Mouse (Mus musculus): ENCODE measurements at regions not wholly inside any gene's neighbourhood (a gene's known extent, or its start where the extent isn't known, plus 50 kb on each side); places are given as distances from the start of the nearest gene placed in this dataset.

GRCm38 (mm10) chr2:103143985-103144384 lies 70.5 kb downstream of the Apip start:
- WGBS: 28% methylated on average over 4 of the region's 4 CpGs
- no peak for DNase-seq (ENCODE audit: low read depth, low spot score)

- peak; percentile 94 for DNase-seq (ENCODE audit: low read depth, low spot score)
- 32% methylated on average over 7 of the region's 7 CpGs for WGBS
These were observed 70.9 kb downstream of the Apip start for GRCm38 (mm10) chr2:103144420-103144819.

- DNase-seq (ENCODE audit: low read depth, low spot score): no peak
- 19% methylated on average over 3 of the region's 3 CpGs for WGBS
These were observed 71.6 kb downstream of the Apip start for GRCm38 (mm10) chr2:103145058-103145457.

GRCm38 (mm10) chr2:103146132-103146531 lies 72.7 kb downstream of the Apip start:
- DNase-seq (ENCODE audit: low read depth, low spot score): no peak
- WGBS: 87% methylated on average over 7 of the region's 7 CpGs

GRCm38 (mm10) chr2:103153261-103153660 lies 79.8 kb downstream of the Apip start:
- no peak for DNase-seq (ENCODE audit: low read depth, low spot score)
- WGBS: 100% methylated on average over 1 of the region's 1 CpGs

GRCm38 (mm10) chr2:103167741-103168140 lies 94.3 kb downstream of the Apip start:
- whole genome bisulfite sequencing: 61% methylated on average over 2 of the region's 2 CpGs
- DNase-seq (ENCODE audit: low read depth, low spot score): no peak

- DNase-seq (ENCODE audit: low read depth, low spot score): no peak
These were observed 94.8 kb downstream of the Apip start for GRCm38 (mm10) chr2:103168266-103168665.

GRCm38 (mm10) chr2:103177361-103177760 lies 103.9 kb downstream of the Apip start:
- DNase-seq (ENCODE audit: low read depth, low spot score): no peak
- WGBS: 32% methylated on average over 2 of the region's 2 CpGs

- DNase-seq (ENCODE audit: low read depth, low spot score): peak; percentile 10
- WGBS: 28% methylated on average over 4 of the region's 4 CpGs
These were observed 106.9 kb downstream of the Apip start for GRCm38 (mm10) chr2:103180298-103180927.

- WGBS: 63% methylated on average over 4 of the region's 4 CpGs
- DNase-seq (ENCODE audit: low read depth, low spot score): no peak
These were observed 113.3 kb downstream of the Apip start for GRCm38 (mm10) chr2:103186751-103187260.

- WGBS: 91% methylated on average over 4 of the region's 4 CpGs
These were observed 110.5 kb downstream of the Ehf start for GRCm38 (mm10) chr2:103192591-103192990.

GRCm38 (mm10) chr2:103200313-103200712 lies 102.8 kb downstream of the Ehf start:
- no peak for DNase-seq (ENCODE audit: low read depth, low spot score)
- WGBS: 88% methylated on average over 6 of the region's 6 CpGs

More at GRCm38 (mm10) chr2:103192591-103192990, 110.5 kb downstream of the Ehf start:
- DNase-seq (ENCODE audit: low read depth, low spot score): no peak

GRCm38 (mm10) chr2:103205046-103205445 lies 98.0 kb downstream of the Ehf start:
- no peak for DNase-seq (ENCODE audit: low read depth, low spot score)
- WGBS: 49% methylated on average over 8 of the region's 8 CpGs

- 93% methylated on average over 5 of the region's 5 CpGs for WGBS
- no peak for DNase-seq (ENCODE audit: low read depth, low spot score)
These were observed 94.7 kb downstream of the Ehf start for GRCm38 (mm10) chr2:103208370-103208769.

GRCm38 (mm10) chr2:103209056-103209455 lies 94.0 kb downstream of the Ehf start:
- WGBS: 73% methylated on average over 2 of the region's 2 CpGs
- DNase-seq (ENCODE audit: low read depth, low spot score): no peak

GRCm38 (mm10) chr2:103209512-103209981 lies 93.5 kb downstream of the Ehf start:
- no peak for DNase-seq (ENCODE audit: low read depth, low spot score)
- 68% methylated on average over 6 of the region's 6 CpGs for WGBS

- no peak for DNase-seq (ENCODE audit: low read depth, low spot score)
- WGBS: 77% methylated on average over 3 of the region's 3 CpGs
These were observed 91.9 kb downstream of the Ehf start for GRCm38 (mm10) chr2:103211179-103211578.

Measured in large intestine, adult 2 months (tissue).